Mouse (Mus musculus) thymus, postnatal 0 days (tissue): Measurements from ENCODE around the gene Dclk1. TPM values are rescaled to one million over a fixed set of nuclear protein-coding genes. Genes with fewer than 3 reads are reported as not detected.

Experiments
- DNase-seq: peaks from one replicate; pipeline ENCODE4 v3.0.0-alpha.2; 2015; ENCODE audit warnings: low spot score
- polyA plus RNA-seq: library from polyadenylated mRNA; unstranded; fragments of >200 nt; fragmentation: Nextera tagmentation; extraction: Ambion mirVana; gene quantifications from 2 replicates; pipeline ENCODE4 v1.2.1, GENCODE M21; 2015

Dclk1 gene
- polyA plus RNA-seq, 1 experiment from 2014 or later: 2.6 TPM

GRCm38 (mm10) chr3:55397752-55398693 is 155.9 kb downstream of the Dclk1 start:
- no peak for DNase-seq

GRCm38 (mm10) chr3:55401236-55401635 is 159.1 kb downstream of the Dclk1 start:
- no peak for DNase-seq

GRCm38 (mm10) chr3:55404751-55405150 is 162.6 kb downstream of the Dclk1 start:
- no peak for DNase-seq

- DNase-seq: no peak
Observed at GRCm38 (mm10) chr3:55406616-55407015, 164.5 kb downstream of the Dclk1 start.

GRCm38 (mm10) chr3:55411547-55411946 is 169.4 kb downstream of the Dclk1 start:
- no peak for DNase-seq

- DNase-seq: peak; percentile 10
Observed at GRCm38 (mm10) chr3:55415527-55415950, 173.4 kb downstream of the Dclk1 start.

- no peak for DNase-seq
Observed at GRCm38 (mm10) chr3:55418845-55419244, 176.7 kb downstream of the Dclk1 start.

- peak; percentile 22 for DNase-seq
Observed at GRCm38 (mm10) chr3:55419334-55419733, 177.2 kb downstream of the Dclk1 start.

GRCm38 (mm10) chr3:55420436-55421083 is 178.4 kb downstream of the Dclk1 start:
- no peak for DNase-seq

- no peak for DNase-seq
Observed at GRCm38 (mm10) chr3:55423640-55424397, 181.7 kb downstream of the Dclk1 start.

GRCm38 (mm10) chr3:55430022-55430549 is 187.9 kb downstream of the Dclk1 start:
- DNase-seq: no peak

- DNase-seq: no peak
Observed at GRCm38 (mm10) chr3:55431223-55431622, 189.1 kb downstream of the Dclk1 start.

GRCm38 (mm10) chr3:55434276-55434675 is 192.1 kb downstream of the Dclk1 start:
- DNase-seq: no peak

- DNase-seq: no peak
Observed at GRCm38 (mm10) chr3:55438824-55439446, 196.8 kb downstream of the Dclk1 start.

- no peak for DNase-seq
Observed at GRCm38 (mm10) chr3:55440342-55440741, 198.2 kb downstream of the Dclk1 start.

GRCm38 (mm10) chr3:55442012-55442645 is 200.0 kb downstream of the Dclk1 start:
- DNase-seq: no peak

- DNase-seq: no peak
Observed at GRCm38 (mm10) chr3:55443271-55443670, 201.1 kb downstream of the Dclk1 start.

GRCm38 (mm10) chr3:55443725-55444124 is 201.6 kb downstream of the Dclk1 start:
- no peak for DNase-seq

GRCm38 (mm10) chr3:55446681-55447080 is 204.5 kb downstream of the Dclk1 start:
- no peak for DNase-seq
